Mouse (Mus musculus) bone marrow macrophage, adult 2 months (primary cell): ENCODE results near the gene Slc25a48. TPM values are rescaled to one million over a fixed set of nuclear protein-coding genes. Genes with fewer than 3 reads are reported as not detected.

Source experiments
- H3K27ac ChIP-seq: 2 replicates; pipeline ENCODE4 v1.5.1; 2012; ENCODE audit warnings: low read depth, low read length; ENCODE audit not compliant: insufficient read depth
- H3K4me1 ChIP-seq: 2 replicates; pipeline ENCODE4 v1.6.1; 2012; ENCODE audit warnings: low read length; ENCODE audit not compliant: control insufficient read depth, insufficient read depth
- H3K4me3 ChIP-seq: 2 replicates; pipeline ENCODE4 v1.5.1; 2012; ENCODE audit warnings: mild to moderate bottlenecking, low read length, moderate library complexity; ENCODE audit not compliant: insufficient read depth
- CTCF ChIP-seq: IDR thresholded peaks from 2 replicates; pipeline ENCODE4 v1.5.1; 2012; ENCODE audit warnings: low read depth, mild to moderate bottlenecking, low read length, moderate library complexity
- POLR2A ChIP-seq: IDR thresholded peaks from 2 replicates; pipeline ENCODE4 v1.6.1; 2012; ENCODE audit warnings: mild to moderate bottlenecking, low read depth, low read length, borderline replicate concordance
- polyA plus RNA-seq: library from polyadenylated mRNA; stranded (reverse); fragments of >200 nt; gene quantifications from 2 replicates; pipeline ENCODE4 v1.2.4, GENCODE M21; 2012; ENCODE audit not compliant: missing spikeins, insufficient read depth, insufficient read length

Gene Slc25a48
- polyA plus RNA-seq, 1 experiment: not detected

DNA sequence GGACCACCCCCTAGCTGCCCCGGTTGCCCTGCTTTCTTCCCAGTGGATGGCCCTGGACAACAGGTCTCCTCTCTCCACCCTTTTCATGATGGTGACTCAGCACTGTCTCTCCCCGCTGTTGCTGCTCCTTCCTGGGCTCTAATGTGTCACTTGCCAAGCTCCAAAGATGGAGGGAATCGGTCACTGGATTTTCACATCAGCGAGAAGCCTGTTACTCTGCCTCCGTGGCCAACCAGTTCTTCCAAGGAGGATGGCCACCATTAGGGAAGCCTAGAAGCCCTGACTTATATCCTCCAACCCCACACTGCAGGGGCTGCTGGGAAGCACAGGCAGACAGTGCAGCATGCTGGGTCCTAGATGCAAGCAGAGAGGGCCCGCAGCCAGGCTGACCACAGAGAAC lies 33.1 kb downstream of the Slc25a48 start:
- H3K27ac ChIP-seq: no peak overlapping the region
- TF ChIP-seq CTCF (no peak), POLR2A (no peak)
- H3K4me1 ChIP-seq: no peaks in the 10 kb centered on the region
- H3K4me3 ChIP-seq: no peak overlapping the region

DNA sequence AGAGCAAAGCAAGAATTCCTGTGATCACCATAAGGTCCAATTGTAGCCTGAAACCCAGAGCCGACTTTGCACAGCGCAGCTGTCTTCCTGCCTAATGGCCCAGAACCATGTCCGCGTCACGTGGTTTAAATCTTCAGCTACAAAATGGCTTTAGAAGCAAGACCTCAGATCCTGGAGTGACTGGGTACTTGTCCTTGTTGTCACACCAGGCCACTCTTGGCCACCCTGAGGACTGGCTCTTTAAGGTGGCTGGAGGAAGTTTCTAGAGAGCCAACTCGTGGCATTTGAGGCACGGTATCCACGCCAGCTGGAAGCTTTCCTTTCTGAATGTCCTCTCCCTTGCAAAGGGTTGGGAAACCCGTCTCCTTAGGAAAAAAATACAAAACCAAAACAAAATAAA lies 33.8 kb downstream of the Slc25a48 start:
- TF ChIP-seq CTCF: no peak
- TF ChIP-seq POLR2A: no peak
- Histone ChIP-seq H3K4me3 (no peak overlapping the region), H3K27ac (no peak overlapping the region), H3K4me1 (peaks cover 2% of the 10 kb centered on the region; the same call in 1 of the 2 replicates)

DNA sequence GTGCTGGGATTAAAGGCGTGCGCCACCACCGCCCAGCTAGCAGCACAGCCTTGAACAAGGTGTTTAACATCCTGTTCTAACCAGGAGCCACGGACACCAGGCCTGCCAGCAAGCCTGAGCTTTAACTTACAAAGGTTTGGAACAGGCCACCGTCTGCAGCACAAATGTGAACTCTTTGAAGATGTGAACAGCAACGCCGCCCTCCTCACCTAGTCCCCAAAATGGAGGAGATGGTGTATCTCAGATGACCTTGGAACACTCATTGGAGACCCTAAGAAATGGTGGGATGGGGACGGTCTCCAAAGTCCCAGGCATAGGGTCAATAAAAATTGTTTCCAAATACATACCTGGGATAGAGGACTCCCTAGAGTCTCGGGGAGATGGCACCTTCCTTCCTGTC lies 34.5 kb downstream of the Slc25a48 start:
- Histone ChIP-seq H3K4me3 (no peak overlapping the region), H3K27ac (no peak overlapping the region), H3K4me1 (peaks cover 7% of the 10 kb centered on the region; the same call in 1 of the 2 replicates)
- TF ChIP-seq CTCF (no peak), POLR2A (no peak)

DNA sequence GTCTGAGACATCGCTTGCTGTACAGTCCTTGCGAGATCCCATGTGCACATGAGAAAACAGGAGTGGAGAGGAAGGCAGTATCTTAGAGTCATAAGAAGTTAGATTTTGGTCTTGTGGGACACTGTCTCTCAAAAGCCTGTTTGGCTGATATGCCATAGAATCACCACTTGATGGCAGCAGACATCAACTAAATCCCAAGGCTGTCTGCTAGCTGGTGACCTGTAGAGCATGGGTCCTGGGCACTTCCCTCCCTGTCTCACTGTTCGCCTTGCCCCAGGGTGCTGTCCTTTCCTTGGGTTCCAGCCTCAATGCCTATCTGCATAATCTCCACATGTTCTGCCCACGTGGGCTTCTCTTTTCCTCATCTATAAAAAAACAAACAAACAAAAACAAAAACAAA lies 37.2 kb downstream of the Slc25a48 start:
- Histone ChIP-seq H3K4me3 (no peak overlapping the region), H3K4me1 (peaks cover 7% of the 10 kb centered on the region; the same call in 1 of the 2 replicates), H3K27ac (no peak overlapping the region)
- TF ChIP-seq CTCF (peak; percentile 35), POLR2A (no peak)

DNA sequence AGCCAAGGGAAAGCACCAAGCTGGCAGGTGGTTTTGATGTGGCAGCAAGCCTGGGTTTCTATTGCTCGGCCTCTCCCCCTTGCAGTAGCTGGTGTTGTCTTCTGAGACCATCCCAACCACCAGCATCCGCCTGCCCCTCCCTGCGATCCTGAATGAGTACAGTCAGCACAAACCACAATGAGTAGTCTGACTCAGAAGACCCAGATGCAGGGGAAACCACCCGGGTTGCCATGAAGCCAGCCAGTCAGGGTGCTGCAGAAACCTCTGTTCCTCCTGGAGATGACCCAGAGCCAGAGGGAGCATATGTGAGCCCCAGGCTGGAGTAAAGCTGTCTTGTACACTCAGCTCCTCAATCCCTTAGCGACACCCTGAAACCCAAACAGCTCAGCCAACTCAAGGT lies 38.6 kb downstream of the Slc25a48 start:
- Histone ChIP-seq H3K27ac (no peak overlapping the region), H3K4me3 (no peak overlapping the region), H3K4me1 (peaks cover 7% of the 10 kb centered on the region; the same call in 1 of the 2 replicates)
- TF ChIP-seq CTCF (no peak), POLR2A (no peak)

DNA sequence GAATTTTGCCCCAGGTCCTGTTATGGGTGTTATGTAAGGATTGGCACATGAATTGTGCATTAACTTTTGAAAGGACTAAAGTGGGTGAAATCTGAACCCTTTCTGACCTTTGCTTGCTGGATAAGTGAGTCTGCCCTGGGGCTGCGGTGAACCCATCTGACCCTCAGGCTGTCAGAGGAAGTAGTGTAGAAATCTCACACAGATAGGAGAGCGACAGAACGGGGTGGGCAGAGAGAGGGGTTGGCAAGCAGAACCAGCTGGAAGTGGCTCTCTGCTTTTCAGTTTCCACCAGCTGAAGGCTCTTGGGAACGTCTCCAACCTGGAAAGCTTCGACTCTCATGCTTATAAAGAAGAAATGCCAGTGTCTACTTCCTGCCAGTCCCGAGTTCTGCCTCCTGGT lies 39.1 kb downstream of the Slc25a48 start:
- TF ChIP-seq CTCF (no peak), POLR2A (no peak)
- no peak overlapping the region for H3K4me3 ChIP-seq
- peaks cover 7% of the 10 kb centered on the region; the same call in 1 of the 2 replicates for H3K4me1 ChIP-seq
- no peak overlapping the region for H3K27ac ChIP-seq

DNA sequence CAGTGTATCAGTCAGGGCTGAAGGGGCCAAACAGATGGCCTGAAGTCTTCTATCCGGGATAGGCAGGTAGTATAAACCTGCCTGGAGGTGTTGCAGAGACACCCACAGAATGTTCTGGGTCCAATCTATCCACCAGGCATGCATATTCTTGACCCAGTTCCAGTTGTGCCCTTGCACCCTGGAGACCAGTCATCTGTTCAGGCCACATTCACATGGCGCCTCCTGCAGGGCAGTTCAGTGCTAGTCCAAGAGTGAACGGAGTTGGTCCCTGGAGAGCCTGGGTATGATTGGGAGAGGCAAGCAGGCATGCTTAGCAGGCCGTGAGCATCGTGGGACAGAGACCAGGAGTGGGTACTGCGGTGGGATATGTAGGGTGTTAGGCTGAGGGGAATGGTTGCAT lies 39.9 kb downstream of the Slc25a48 start:
- Histone ChIP-seq H3K27ac (no peak overlapping the region), H3K4me1 (peaks cover 7% of the 10 kb centered on the region; the same call in 1 of the 2 replicates), H3K4me3 (no peak overlapping the region)
- TF ChIP-seq POLR2A (no peak), CTCF (no peak)

DNA sequence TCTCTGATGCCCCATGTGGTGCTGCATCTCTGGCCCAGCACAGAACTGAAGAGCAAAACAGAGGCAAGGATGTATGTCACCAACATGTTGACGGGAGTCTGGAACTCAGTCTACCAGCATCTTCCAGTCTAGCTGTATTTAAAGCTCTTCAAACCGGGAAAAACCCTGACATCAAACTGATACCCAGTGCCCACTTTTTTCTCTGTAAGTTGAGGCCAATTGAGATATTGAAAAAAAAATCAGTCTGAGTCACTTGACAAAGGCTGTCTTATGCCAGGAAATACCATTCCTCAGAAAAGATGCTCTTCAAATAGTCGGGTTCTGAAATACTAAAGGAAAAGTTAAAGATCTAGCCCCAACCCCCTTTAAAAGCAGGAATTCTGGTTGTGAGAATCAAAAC lies 44.0 kb downstream of the Slc25a48 start, which contains the start of gene Il9:
Il9 (minus strand) TSS at position 101 of the 400 bp plus-strand sequence.
- H3K4me1 ChIP-seq: peaks cover 4% of the 10 kb centered on the region; the same call in 1 of the 2 replicates
- no peak for TF ChIP-seq CTCF
- no peak for TF ChIP-seq POLR2A
- no peak within 1 kb of the TSS for H3K4me3 ChIP-seq
- no peak within 1 kb of the TSS for H3K27ac ChIP-seq

DNA sequence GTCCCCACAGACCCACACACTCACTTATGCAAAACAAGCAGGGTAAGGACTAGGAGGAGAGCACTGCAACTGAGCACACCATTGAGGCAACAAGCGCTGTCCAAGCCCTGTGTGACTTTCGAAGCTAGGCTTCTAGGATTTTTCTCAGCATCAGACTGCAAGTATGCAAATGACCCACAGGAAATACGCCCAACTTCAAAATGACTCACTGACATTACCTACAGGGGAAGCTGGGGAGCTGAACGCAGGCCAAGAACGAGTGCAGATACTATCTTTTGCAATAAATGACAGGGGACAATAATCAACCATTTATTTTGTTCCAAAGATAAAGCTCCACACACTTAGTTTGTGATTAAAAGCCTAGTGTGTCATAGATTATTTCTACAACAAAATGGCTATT lies 49.9 kb downstream of the Slc25a48 start:
- Histone ChIP-seq H3K4me1 (no peaks in the 10 kb centered on the region), H3K27ac (no peak overlapping the region), H3K4me3 (no peak overlapping the region)
- TF ChIP-seq CTCF (no peak), POLR2A (no peak)

DNA sequence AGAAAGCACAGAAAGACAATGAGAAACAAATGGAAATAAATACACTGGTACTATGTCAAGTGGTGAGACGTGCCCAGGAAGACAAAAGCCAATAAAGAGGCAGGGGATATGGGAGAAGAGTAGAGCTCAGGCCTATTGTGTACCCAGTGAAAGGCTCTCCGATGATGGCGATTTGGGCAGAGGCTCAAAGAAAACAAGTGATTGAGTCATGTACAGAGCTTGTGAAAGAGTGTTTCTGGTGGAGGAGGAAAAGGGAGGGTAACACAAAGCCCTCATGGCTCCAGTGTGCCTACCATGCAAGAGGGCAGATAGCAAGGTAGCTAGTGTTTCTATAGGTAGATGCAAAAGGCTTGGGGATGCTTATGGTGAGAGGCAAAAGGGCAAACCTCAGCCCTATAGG lies 56.3 kb downstream of the Slc25a48 start:
- H3K4me3 ChIP-seq: no peak overlapping the region
- no peak overlapping the region for H3K27ac ChIP-seq
- TF ChIP-seq CTCF: no peak
- H3K4me1 ChIP-seq: no peaks in the 10 kb centered on the region

DNA sequence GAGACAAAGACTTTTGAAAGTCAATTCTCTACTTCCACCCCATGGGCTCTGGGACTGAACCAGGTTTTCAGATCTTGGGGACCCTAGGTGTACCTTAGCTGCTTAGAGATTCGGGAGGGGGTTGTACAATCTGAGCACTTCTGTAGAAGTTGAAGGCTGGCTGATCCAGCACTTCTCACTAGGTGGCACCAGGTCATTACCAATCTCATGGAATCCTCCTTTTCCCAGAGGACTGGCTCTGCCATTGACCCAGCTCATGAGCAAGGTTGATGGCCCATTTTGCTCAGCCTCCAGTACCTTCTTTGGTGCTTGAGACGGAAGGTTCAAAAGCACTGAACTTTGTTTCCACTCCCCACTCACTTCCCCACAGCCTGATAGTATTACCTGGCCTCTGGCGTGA lies 62.0 kb downstream of the Slc25a48 start:
- TF ChIP-seq CTCF: no peak
- no peak for TF ChIP-seq POLR2A
- Histone ChIP-seq H3K4me1 (no peaks in the 10 kb centered on the region), H3K4me3 (no peak overlapping the region), H3K27ac (no peak overlapping the region)
